Mouse (Mus musculus) forebrain, embryonic 14.5 days (tissue): ENCODE measurements around the gene Fbxw7. TPM values are rescaled to one million over a fixed set of nuclear protein-coding genes. Genes with fewer than 3 reads are reported as not detected.

Experiments used
- ATAC-seq: fragments of 200-750 bp; cut with Nextera tagmentation; 2 replicates; pipeline ENCODE4 v1.8.0; 2017; ENCODE audit warnings: mild to moderate bottlenecking, moderate library complexity
- DNase-seq: peaks from one replicate; pipeline ENCODE4 v3.0.0-alpha.2; 2015; ENCODE audit warnings: low spot score
- H3K27ac ChIP-seq: fragments of 300-500 bp; sonication (generic); 2 replicates; pipeline ENCODE4 v1.5.1; 2014; ENCODE audit warnings: low read depth, mild to moderate bottlenecking, control low read depth, low read length, moderate library complexity
- H3K27me3 ChIP-seq: fragments of 300-500 bp; sonication (generic); replicated peaks from 2 replicates; pipeline ENCODE4 v1.6.1; 2014; ENCODE audit warnings: low read length, control low read depth, mixed read lengths; ENCODE audit not compliant: control insufficient read depth, insufficient read depth
- H3K36me3 ChIP-seq: fragments of 300-500 bp; sonication (generic); 2 replicates; pipeline ENCODE4 v1.6.1; 2014; ENCODE audit warnings: low read length, control low read depth; ENCODE audit not compliant: control insufficient read depth, insufficient read depth
- H3K4me1 ChIP-seq: fragments of 300-500 bp; sonication (generic); 2 replicates; pipeline ENCODE4 v1.6.1; 2014; ENCODE audit warnings: antibody characterized with exemption, low read length, control low read depth; ENCODE audit not compliant: control insufficient read depth, insufficient read depth
- H3K4me2 ChIP-seq: fragments of 300-500 bp; sonication (generic); 2 replicates; pipeline ENCODE4 v1.6.1; 2014; ENCODE audit warnings: mild to moderate bottlenecking, control low read depth, low read length
- H3K4me3 ChIP-seq: fragments of 300-500 bp; sonication (generic); 2 replicates; pipeline ENCODE4 v1.5.1; 2014; ENCODE audit warnings: low read depth, low read length, control low read depth
- H3K9ac ChIP-seq: fragments of 300-500 bp; sonication (generic); 2 replicates; pipeline ENCODE4 v1.6.1; 2014; ENCODE audit warnings: mild to moderate bottlenecking, low read length, control low read depth, moderate library complexity
- H3K9me3 ChIP-seq: fragments of 300-500 bp; sonication (generic); replicated peaks from 2 replicates; pipeline ENCODE4 v1.6.1; 2016; ENCODE audit warnings: low read length, control low read depth, mixed read lengths; ENCODE audit not compliant: control insufficient read depth
- WGBS: fragments of 180-500 bp; shearing (Covaris S2); extraction: QIAGEN DNeasy Blood & Tissue Kit; methylation state at CpG from one replicate; pipeline ENCODE4 v1.1.7; 2014; 5-methylcytosine and 5-hydroxymethylcytosine counted together
- polyA plus RNA-seq: library from polyadenylated mRNA; unstranded; fragments of >200 nt; fragmentation: Nextera tagmentation; extraction: Ambion mirVana; gene quantifications from 2 replicates; pipeline ENCODE4 v1.2.1, GENCODE M21; 2014

Gene Fbxw7
- polyA plus RNA-seq, 1 experiment from 2014 or later, result 27.9 TPM

DNA sequence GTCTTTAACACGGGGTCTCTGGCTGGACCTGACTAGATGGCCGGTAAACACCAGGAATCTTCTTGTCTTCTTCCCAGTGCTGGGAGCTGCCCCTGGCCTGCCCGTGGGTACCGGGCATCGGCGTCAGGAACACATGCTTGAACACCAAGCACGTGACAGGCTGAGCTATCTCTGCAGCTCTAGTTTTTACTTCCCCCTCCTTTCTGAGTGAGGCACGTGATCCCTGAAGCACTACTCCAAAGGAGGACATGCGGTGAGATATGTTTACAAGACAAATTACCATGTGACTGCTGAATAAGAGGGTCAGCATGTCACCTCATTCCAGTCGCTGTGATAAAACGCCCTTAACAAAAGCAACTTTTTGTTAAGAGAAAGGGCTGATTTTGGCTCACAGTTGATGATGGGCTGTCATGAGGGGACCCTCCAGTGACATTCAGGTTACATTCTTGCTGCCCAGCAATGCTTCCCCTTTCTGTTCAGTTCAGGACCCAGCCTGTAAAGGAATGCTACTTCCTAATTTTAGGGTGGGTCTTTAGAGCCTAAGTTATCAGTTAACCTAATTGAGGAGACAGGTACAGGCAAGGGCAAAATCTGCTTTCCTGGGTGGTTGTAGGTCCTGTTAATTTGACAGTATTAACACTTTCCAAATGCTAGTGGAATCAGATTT, 68.9 kb downstream of the Fbxw7 start:
- no peak overlapping the region for H3K4me2 ChIP-seq
- H3K4me3 ChIP-seq, result no peak overlapping the region
- no peaks in the 10 kb centered on the region for H3K36me3 ChIP-seq
- no peak overlapping the region for H3K9ac ChIP-seq
- H3K9me3 ChIP-seq, result no peaks in the 10 kb centered on the region
- no peaks in the 10 kb centered on the region for H3K4me1 ChIP-seq
- H3K27me3 ChIP-seq, result no peaks in the 10 kb centered on the region
- 79% methylated on average over 11 of the region's 11 CpGs for WGBS
- ATAC-seq (no peak), DNase-seq (no peak)
- no peak overlapping the region for H3K27ac ChIP-seq

DNA sequence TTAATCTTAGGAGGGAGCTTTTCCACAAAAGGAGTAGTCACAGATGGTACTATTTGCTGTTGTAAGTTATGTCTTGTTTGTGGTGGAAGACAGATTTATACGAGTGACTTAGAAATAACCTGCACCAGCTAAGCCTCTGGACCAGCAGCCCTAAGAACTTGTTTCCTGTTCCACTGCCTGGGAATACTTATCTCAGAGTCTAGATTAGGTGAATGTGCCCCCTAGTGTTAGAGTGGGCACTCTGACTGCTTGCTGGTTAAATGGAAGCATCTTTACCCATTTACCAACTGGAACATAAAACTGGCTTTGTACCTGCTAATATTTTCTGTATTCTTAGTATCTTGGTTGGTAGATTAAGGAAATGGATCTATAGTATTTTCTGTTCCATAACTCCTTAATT, 74.6 kb downstream of the Fbxw7 start:
- Histone ChIP-seq H3K4me1 (no peaks in the 10 kb centered on the region), H3K9me3 (no peaks in the 10 kb centered on the region), H3K9ac (no peak overlapping the region), H3K27ac (no peak overlapping the region), H3K27me3 (no peaks in the 10 kb centered on the region), H3K4me2 (no peak overlapping the region), H3K36me3 (no peaks in the 10 kb centered on the region), H3K4me3 (no peak overlapping the region)
- DNase-seq (peak; percentile 60), ATAC-seq (no peak)
- WGBS, result 84% methylated on average over 1 of the region's 1 CpGs

DNA sequence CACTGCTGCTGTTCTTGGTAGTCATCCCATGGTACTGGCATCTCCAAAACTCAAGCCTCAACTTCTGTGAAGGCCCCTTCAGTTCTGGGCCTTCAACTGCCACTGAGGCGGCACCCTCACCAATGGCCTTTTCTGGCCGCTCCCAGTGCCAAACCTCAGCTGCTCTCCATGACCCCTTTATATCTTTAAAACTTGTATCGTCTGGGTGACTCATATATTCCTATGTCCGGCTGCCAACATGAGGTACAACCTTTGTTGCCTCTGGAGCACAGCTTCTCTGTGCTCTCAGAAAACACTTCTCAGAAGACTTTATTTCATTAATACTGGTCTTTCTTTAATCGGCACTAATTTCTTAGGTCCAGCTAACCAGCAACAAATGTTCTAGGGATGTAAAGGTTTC, 75.9 kb downstream of the Fbxw7 start:
- 94% methylated on average over 5 of the region's 5 CpGs for WGBS
- no peak for ATAC-seq

DNA sequence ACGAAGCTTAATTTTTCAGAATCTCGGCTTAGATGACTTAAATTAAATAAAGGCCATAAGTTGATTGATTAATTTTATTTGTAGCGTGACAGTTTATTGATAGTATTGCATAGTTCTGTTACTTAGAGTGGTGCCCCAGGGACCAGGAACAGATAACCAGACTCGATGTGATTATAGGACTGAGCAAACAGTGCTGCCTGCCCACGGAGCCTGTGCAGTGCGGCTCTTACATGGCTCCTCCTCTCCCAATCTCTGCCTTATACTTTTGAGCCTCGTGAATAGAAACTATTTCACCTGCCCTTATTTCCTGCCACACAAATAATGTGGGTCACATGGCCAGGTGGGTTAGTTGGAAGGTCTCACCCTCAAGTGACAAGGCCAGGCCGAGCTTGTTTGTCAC, 82.9 kb downstream of the Fbxw7 start:
- no peak overlapping the region for H3K27ac ChIP-seq
- no peaks in the 10 kb centered on the region for H3K9me3 ChIP-seq
- DNase-seq (no peak), ATAC-seq (no peak)
- no peak overlapping the region for H3K4me2 ChIP-seq
- WGBS, result 94% methylated on average over 8 of the region's 8 CpGs
- H3K9ac ChIP-seq, result no peak overlapping the region
- no peaks in the 10 kb centered on the region for H3K36me3 ChIP-seq
- no peak overlapping the region for H3K4me3 ChIP-seq
- H3K4me1 ChIP-seq, result no peaks in the 10 kb centered on the region
- H3K27me3 ChIP-seq, result no peaks in the 10 kb centered on the region

More for the DNA sequence above, 75.9 kb downstream of the Fbxw7 start:
- Histone ChIP-seq H3K9ac (no peak overlapping the region), H3K4me3 (no peak overlapping the region), H3K4me1 (no peaks in the 10 kb centered on the region), H3K4me2 (no peak overlapping the region), H3K27me3 (no peaks in the 10 kb centered on the region), H3K9me3 (no peaks in the 10 kb centered on the region), H3K27ac (no peak overlapping the region), H3K36me3 (no peaks in the 10 kb centered on the region)
- no peak for DNase-seq

DNA sequence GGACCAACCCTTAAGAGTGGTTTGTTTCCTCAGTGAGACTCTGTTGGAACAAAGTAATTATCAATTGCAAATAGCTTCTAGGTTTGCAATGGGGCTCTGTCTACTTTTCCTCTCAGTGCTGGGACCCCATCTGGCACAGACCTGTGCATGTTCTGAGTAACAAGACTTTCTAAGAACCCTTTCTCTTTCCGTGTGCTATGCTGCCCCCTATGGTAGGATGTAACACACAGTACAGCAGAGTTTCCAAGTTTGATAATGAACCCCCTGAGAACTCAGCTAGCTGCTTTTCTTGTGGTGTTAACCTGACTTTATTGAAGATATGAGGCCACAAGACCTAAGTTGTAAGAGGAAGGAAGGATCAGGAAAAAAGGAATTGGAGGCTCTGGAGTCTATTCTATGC, 91.5 kb downstream of the Fbxw7 start:
- ATAC-seq (no peak), DNase-seq (peak; percentile 64)
- Histone ChIP-seq H3K36me3 (0 out of 2 replicates have a peak, but pooled peaks cover 3% of the 10 kb centered on the region), H3K4me3 (no peak overlapping the region), H3K4me1 (no peaks in the 10 kb centered on the region), H3K27ac (no peak overlapping the region), H3K9me3 (no peaks in the 10 kb centered on the region), H3K27me3 (no peaks in the 10 kb centered on the region), H3K9ac (no peak overlapping the region), H3K4me2 (no peak overlapping the region)
- 26% methylated on average over 1 of the region's 1 CpGs for WGBS

DNA sequence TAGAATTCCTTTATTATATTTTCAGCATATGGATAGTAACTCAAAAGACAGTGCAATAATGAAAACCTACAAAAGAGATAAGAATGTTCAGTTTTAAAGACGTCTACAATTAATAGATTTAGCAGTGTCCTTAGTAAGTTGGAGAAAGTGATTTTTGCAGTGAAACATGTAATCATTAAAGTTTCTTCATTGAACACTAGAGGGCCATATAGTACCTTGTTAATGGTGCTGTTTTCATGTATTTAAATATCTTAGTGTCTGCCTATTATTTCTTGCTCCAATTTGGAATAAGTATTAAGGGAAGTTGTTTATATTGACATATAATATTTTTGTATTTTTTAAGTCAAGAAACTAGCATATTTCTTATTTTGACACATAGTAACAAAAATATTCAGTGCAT, 99.2 kb downstream of the Fbxw7 start:
- H3K4me3 ChIP-seq, result no peak overlapping the region
- H3K36me3 ChIP-seq, result no peaks in the 10 kb centered on the region
- no peak overlapping the region for H3K27ac ChIP-seq
- no peaks in the 10 kb centered on the region for H3K4me1 ChIP-seq
- DNase-seq (peak; percentile 50), ATAC-seq (no peak)
- H3K27me3 ChIP-seq, result no peaks in the 10 kb centered on the region
- no peak overlapping the region for H3K9ac ChIP-seq
- no peaks in the 10 kb centered on the region for H3K9me3 ChIP-seq
- H3K4me2 ChIP-seq, result no peak overlapping the region
- WGBS, result 47% methylated on average over 1 of the region's 1 CpGs

DNA sequence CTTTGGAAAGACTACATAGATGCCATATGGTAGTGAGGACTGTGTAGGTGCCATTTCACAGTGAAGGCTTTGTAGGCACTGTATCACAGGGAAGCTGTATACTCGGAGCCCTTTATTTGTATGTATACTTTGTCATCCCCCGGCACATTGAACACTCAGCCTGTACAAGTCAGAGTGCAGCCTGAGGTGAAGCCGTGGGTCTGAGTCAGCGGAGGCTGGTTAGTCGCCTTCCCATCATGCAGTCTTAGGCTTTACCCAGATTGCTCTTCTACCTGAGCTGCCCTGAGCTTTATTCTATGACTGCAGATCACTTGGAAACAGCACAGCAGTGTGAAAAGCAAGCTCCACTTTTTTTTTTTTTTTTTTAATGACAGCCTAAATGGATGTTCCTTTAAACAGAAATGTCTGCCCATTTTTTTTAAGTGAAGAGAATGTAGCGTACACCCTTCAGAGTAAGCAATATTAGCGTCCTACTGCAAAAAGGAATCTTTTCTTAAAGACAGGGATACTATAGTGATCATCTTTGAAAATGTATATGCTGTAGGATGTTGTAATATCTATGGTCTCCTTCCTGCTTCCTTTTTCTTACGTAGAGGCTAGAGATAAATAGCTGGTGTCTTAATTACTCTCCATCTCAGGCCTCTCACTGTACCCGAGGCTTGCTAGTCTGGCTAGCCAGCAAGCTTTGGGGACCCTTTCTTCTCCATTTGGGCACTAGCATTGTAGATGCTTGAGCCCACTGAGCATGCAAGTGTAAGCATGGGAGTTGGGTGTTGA, 103.0 kb downstream of the Fbxw7 start:
- Histone ChIP-seq H3K27ac (no peak overlapping the region), H3K9me3 (no peaks in the 10 kb centered on the region), H3K4me1 (no peaks in the 10 kb centered on the region), H3K4me2 (no peak overlapping the region), H3K9ac (no peak overlapping the region), H3K27me3 (no peaks in the 10 kb centered on the region), H3K36me3 (no peaks in the 10 kb centered on the region), H3K4me3 (no peak overlapping the region)
- peak; percentile 1 for DNase-seq
- ATAC-seq, result no peak
- WGBS, result 83% methylated on average over 9 of the region's 9 CpGs

DNA sequence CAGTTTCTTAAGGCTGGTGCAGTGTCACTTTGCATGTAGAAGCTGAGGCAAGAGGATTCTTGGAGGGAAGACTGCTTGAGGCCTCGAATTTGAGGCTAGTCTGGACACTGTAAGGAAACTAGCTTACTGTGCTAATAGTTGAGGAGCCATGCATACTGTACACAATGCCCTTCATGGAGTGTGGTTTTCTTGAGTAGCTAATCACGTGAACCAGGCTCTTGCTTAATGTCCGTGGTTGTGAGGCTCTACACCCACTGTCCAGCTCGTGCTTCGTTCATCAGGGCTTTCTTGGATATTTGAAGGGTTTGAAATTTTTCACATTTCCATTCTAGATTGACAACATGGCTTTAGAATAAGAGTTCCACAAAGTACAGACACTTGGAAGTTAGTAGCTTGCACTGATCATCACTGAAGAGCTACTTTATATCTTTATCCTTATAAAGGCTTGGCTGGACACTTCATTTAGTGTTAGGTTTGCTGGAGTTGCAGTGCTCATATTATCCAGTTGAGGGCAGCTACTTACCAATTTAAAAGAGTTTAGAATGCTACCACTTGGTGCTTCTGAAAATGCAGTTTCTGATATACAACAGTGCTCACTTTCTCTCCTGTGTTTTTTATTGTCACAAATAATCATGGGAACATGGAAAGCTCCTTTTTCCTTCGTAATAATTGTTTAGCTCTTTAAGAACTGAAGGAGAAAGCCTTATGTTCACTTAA, 106.8 kb downstream of the Fbxw7 start:
- DNase-seq (peak; percentile 79), ATAC-seq (0 out of 2 replicates have a peak, but pooled peaks have one; percentile 32)
- H3K4me2 ChIP-seq, result no peak overlapping the region
- H3K4me1 ChIP-seq, result no peaks in the 10 kb centered on the region
- H3K9me3 ChIP-seq, result no peaks in the 10 kb centered on the region
- no peak overlapping the region for H3K4me3 ChIP-seq
- H3K36me3 ChIP-seq, result no peaks in the 10 kb centered on the region
- WGBS, result 75% methylated on average over 6 of the region's 6 CpGs
- no peak overlapping the region for H3K9ac ChIP-seq
- no peak overlapping the region for H3K27ac ChIP-seq
- no peaks in the 10 kb centered on the region for H3K27me3 ChIP-seq

DNA sequence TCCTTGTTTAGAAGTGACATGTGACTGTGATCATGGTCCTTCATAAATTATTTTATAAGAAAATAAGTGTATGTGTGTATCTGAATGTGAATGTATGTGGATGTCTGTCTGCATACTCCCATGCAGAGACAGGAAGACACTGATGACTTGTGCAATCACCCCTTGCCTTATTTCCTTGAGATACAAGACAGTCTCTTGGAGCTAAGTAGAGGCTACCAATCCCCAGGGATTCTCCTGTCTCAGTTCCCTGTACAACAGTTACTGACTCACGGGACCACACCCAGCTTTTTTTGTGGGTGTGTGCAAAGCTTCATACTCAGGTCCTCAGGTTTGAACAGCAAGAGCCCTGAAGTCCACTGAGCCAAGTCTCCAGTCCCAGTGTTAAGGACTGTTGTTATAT, 108.2 kb downstream of the Fbxw7 start:
- Histone ChIP-seq H3K4me2 (no peak overlapping the region), H3K27me3 (no peaks in the 10 kb centered on the region), H3K9me3 (no peaks in the 10 kb centered on the region), H3K4me3 (no peak overlapping the region), H3K36me3 (no peaks in the 10 kb centered on the region), H3K4me1 (no peaks in the 10 kb centered on the region), H3K9ac (no peak overlapping the region), H3K27ac (no peak overlapping the region)
- WGBS, result 88% methylated on average over 1 of the region's 1 CpGs
- DNase-seq, result no peak
- ATAC-seq, result no peak
